Mouse (Mus musculus): Measurements from ENCODE around the gene Ap1b1. TPM values are rescaled to one million over a fixed set of nuclear protein-coding genes. Genes with fewer than 3 reads are reported as not detected.

The Ap1b1 gene
- polyA plus RNA-seq, 1 experiment from 2014 or later, result 77.1 TPM

GRCm38 (mm10) chr11:5009354-5010074 lies 22.9 kb downstream of the Ap1b1 start:
- DNase-seq (peak; percentile 64), ATAC-seq (ENCODE audit: low read depth) (peak; percentile 93)
- Histone ChIP-seq H3K27me3 (no peaks in the 10 kb centered on the region), H3K4me1 (replicated peaks) (peaks cover 77% of the 10 kb centered on the region), H3K27ac (peak overlapping the region; percentile 96), H3K9ac (peak overlapping the region; percentile 70), H3K36me3 (peaks cover 38% of the 10 kb centered on the region), H3K4me2 (peak overlapping the region; percentile 67), H3K4me3 (replicated peaks) (peak overlapping the region; percentile 56), H3K9me3 (replicated peaks) (no peaks in the 10 kb centered on the region)
- WGBS (ENCODE audit: insufficient replicate concordance), result 25% methylated on average over 3 of the region's 3 CpGs

DNA sequence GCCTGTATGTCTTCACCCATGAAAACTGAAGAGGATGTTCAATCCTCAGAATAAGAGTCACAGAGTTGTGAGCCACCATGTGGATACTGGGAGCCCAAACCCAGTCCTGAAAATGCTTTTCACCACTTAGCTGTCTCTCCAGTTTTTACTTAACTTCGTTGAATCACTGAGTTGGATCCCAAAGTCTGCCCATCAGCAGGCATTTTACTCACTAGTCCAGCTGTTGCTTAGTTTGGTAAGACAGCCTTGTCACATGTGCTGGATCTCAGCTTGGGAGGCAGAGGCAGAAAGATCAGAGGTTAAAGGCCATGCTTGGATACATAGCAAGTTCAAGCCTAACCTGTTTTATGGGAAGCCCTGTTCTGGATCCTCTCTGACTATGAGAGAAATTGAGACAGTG lies 23.6 kb downstream of the Ap1b1 start:
- H3K9me3 ChIP-seq (replicated peaks), result no peaks in the 10 kb centered on the region
- peak overlapping the region; percentile 96 for H3K27ac ChIP-seq
- peaks cover 45% of the 10 kb centered on the region for H3K36me3 ChIP-seq
- no peak for DNase-seq
- peak overlapping the region; percentile 67 for H3K4me2 ChIP-seq
- H3K4me1 ChIP-seq (replicated peaks), result peaks cover 70% of the 10 kb centered on the region
- WGBS (ENCODE audit: insufficient replicate concordance), result 46% methylated on average over 1 of the region's 1 CpGs
- no peaks in the 10 kb centered on the region for H3K27me3 ChIP-seq
- peak overlapping the region; percentile 70 for H3K9ac ChIP-seq
- ATAC-seq (ENCODE audit: low read depth), result no peak
- peak overlapping the region; percentile 56 for H3K4me3 ChIP-seq (replicated peaks)

- Histone ChIP-seq H3K4me2 (peak overlapping the region; percentile 34), H3K9ac (0 out of 2 replicates have a peak overlapping the region, but pooled peaks have one; percentile 31), H3K27me3 (no peaks in the 10 kb centered on the region), H3K4me1 (replicated peaks) (peaks cover 57% of the 10 kb centered on the region), H3K9me3 (replicated peaks) (no peaks in the 10 kb centered on the region), H3K4me3 (replicated peaks) (no peak overlapping the region), H3K36me3 (peaks cover 52% of the 10 kb centered on the region), H3K27ac (peak overlapping the region; percentile 74)
- ATAC-seq (ENCODE audit: low read depth) (no peak), DNase-seq (no peak)
- WGBS (ENCODE audit: insufficient replicate concordance), result 63% methylated on average over 1 of the region's 1 CpGs
Measured at GRCm38 (mm10) chr11:5011480-5011879, 24.9 kb downstream of the Ap1b1 start.

GRCm38 (mm10) chr11:5012213-5012715 lies 25.6 kb downstream of the Ap1b1 start:
- no peak overlapping the region for H3K4me3 ChIP-seq (replicated peaks)
- DNase-seq, result no peak
- peak overlapping the region; percentile 74 for H3K27ac ChIP-seq
- H3K36me3 ChIP-seq, result peaks cover 60% of the 10 kb centered on the region
- H3K9me3 ChIP-seq (replicated peaks), result no peaks in the 10 kb centered on the region
- ATAC-seq (ENCODE audit: low read depth), result no peak
- no peak overlapping the region for H3K9ac ChIP-seq
- peak overlapping the region; percentile 8; the same call in 1 of the 2 replicates for H3K4me2 ChIP-seq
- peaks cover 50% of the 10 kb centered on the region for H3K4me1 ChIP-seq (replicated peaks)
- H3K27me3 ChIP-seq, result no peaks in the 10 kb centered on the region
- 63% methylated on average over 5 of the region's 5 CpGs for WGBS (ENCODE audit: insufficient replicate concordance)

GRCm38 (mm10) chr11:5015720-5016119 lies 29.1 kb downstream of the Ap1b1 start:
- H3K36me3 ChIP-seq, result peaks cover 95% of the 10 kb centered on the region
- H3K4me1 ChIP-seq (replicated peaks), result peaks cover 16% of the 10 kb centered on the region
- WGBS (ENCODE audit: insufficient replicate concordance), result 60% methylated on average over 2 of the region's 2 CpGs
- no peak overlapping the region for H3K4me3 ChIP-seq (replicated peaks)
- DNase-seq (no peak), ATAC-seq (ENCODE audit: low read depth) (peak; percentile 45; the same call in 1 of the 2 replicates)
- H3K9ac ChIP-seq, result no peak overlapping the region
- no peaks in the 10 kb centered on the region for H3K9me3 ChIP-seq (replicated peaks)
- H3K4me2 ChIP-seq, result no peak overlapping the region
- no peaks in the 10 kb centered on the region for H3K27me3 ChIP-seq
- no peak overlapping the region for H3K27ac ChIP-seq

DNA sequence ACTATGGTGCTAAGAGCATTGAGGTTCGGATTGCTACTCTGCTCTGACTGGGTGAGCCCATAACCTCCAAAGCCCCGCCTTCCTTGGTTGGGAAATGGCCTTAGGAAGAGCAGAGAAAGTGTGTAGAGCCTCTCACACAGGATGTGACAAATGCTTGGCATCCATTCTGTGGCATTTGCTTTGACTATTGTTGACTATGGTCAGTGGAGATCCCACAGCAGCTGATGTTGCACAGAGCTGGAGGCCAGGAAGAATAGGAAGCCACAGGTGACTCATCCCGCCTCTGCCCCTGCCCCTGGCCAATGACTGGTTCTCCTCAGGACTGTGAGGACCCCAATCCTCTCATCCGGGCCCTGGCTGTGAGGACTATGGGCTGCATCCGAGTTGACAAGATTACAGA lies 29.7 kb downstream of the Ap1b1 start:
- Histone ChIP-seq H3K36me3 (peaks cover 95% of the 10 kb centered on the region), H3K4me2 (no peak overlapping the region), H3K9ac (no peak overlapping the region), H3K4me1 (replicated peaks) (peaks cover 13% of the 10 kb centered on the region), H3K9me3 (replicated peaks) (no peaks in the 10 kb centered on the region), H3K27me3 (no peaks in the 10 kb centered on the region), H3K4me3 (replicated peaks) (no peak overlapping the region), H3K27ac (no peak overlapping the region)
- DNase-seq, result no peak
- WGBS (ENCODE audit: insufficient replicate concordance), result 84% methylated on average over 5 of the region's 5 CpGs
- no peak for ATAC-seq (ENCODE audit: low read depth)

DNA sequence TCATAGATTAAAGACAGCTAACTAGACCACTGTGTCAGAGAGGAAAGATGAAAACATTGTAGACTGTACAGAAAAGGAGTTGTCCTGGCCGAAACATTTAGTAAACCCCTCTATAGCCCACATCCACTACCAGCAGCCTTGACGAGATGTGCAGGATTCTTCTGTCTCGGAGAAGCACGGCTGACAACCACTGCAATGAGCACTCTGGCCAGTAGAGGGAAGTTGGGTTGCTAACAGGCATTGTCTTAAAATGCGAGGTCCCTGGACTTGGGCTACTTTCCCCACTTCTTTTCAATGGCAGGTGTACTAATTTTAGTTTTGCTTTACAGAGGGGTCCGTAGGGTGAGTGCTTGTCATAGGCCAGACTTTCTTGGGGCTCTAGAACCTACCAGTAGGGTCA lies 30.9 kb downstream of the Ap1b1 start:
- Histone ChIP-seq H3K9ac (no peak overlapping the region), H3K9me3 (replicated peaks) (no peaks in the 10 kb centered on the region), H3K27me3 (no peaks in the 10 kb centered on the region), H3K27ac (no peak overlapping the region), H3K4me3 (replicated peaks) (no peak overlapping the region), H3K4me1 (replicated peaks) (peaks cover under 1% of the 10 kb centered on the region; the same call in 1 of the 2 replicates), H3K4me2 (no peak overlapping the region), H3K36me3 (peaks cover 91% of the 10 kb centered on the region)
- ATAC-seq (ENCODE audit: low read depth), result no peak
- DNase-seq, result no peak
- whole genome bisulfite sequencing (ENCODE audit: insufficient replicate concordance), result 69% methylated on average over 6 of the region's 6 CpGs

DNA sequence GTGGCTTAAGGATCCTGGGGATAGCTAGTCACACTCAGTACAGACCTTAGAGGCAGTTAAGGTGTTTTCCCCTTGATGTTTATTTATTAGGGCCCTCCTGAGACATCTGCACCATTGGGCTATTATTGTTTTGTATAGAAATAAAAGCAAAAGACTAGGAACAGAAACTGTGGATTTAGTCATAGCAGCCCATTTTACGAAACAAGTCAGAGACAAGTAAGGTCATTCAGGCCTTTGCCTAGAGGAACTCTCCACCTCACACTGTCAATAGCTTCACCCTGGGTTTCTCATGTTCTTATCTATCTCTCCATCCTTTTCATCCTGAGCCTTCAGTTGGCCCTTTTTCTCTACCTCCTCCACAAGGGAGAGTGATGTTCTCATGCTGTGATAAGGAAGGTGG lies 38.5 kb downstream of the Ap1b1 start:
- no peak overlapping the region for H3K4me3 ChIP-seq (replicated peaks)
- no peaks in the 10 kb centered on the region for H3K4me1 ChIP-seq (replicated peaks)
- H3K27ac ChIP-seq, result no peak overlapping the region
- no peaks in the 10 kb centered on the region for H3K27me3 ChIP-seq
- H3K9ac ChIP-seq, result no peak overlapping the region
- WGBS (ENCODE audit: insufficient replicate concordance), result 96% methylated on average over 1 of the region's 1 CpGs
- peaks cover 92% of the 10 kb centered on the region for H3K36me3 ChIP-seq
- no peak overlapping the region for H3K4me2 ChIP-seq
- H3K9me3 ChIP-seq (replicated peaks), result no peaks in the 10 kb centered on the region
- no peak for DNase-seq
- no peak for ATAC-seq (ENCODE audit: low read depth)

DNA sequence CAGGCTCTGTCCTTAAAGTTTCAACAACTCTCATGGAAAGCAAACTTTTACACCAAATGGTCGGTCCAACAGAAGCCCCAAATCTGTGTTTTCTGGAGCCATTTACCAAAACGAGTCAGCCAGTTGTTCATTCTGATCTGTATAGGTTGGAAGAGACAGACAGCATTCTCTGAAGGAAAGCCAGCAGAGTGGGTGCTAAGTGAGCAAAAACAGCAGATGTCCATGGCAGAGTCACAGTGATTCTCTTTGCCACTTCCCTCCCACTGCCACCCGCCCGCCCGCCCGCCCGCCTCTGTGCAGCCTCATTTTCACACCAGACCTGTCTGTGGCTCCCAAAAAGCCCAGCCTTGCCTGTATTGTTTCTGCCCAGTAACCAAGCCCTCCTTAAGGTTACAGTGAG lies 41.6 kb downstream of the Ap1b1 start:
- Histone ChIP-seq H3K9me3 (replicated peaks) (no peaks in the 10 kb centered on the region), H3K36me3 (peaks cover 100% of the 10 kb centered on the region), H3K9ac (no peak overlapping the region), H3K4me1 (replicated peaks) (no peaks in the 10 kb centered on the region), H3K4me3 (replicated peaks) (no peak overlapping the region), H3K27me3 (no peaks in the 10 kb centered on the region), H3K4me2 (no peak overlapping the region), H3K27ac (no peak overlapping the region)
- DNase-seq (no peak), ATAC-seq (ENCODE audit: low read depth) (no peak)
- WGBS (ENCODE audit: insufficient replicate concordance), result 85% methylated on average over 7 of the region's 7 CpGs

GRCm38 (mm10) chr11:5032706-5033105 lies 46.1 kb downstream of the Ap1b1 start:
- H3K36me3 ChIP-seq, result peaks cover 100% of the 10 kb centered on the region
- ATAC-seq (ENCODE audit: low read depth) (no peak), DNase-seq (no peak)

DNA sequence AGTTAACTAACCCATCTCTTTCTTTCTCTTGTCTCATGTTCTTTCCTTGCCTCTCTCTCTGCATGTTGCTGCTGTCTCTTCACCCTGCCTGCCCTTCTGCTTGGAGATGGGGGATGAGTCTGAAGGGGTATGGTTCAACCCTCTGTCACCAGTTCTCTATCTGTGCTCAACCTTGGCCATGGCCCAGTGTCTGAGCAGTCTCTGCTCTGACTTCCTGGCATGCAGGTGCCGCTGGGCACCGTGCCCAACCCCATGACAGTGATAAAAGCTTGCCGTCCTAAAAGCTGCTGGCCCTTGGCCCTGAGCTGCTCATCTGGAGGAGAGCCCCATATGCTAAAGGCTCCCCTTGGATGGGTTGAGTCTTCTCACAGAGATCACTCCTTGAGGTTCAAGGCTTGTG lies 46.5 kb downstream of the Ap1b1 start:
- WGBS (ENCODE audit: insufficient replicate concordance), result 81% methylated on average over 3 of the region's 3 CpGs

More at GRCm38 (mm10) chr11:5032706-5033105, 46.1 kb downstream of the Ap1b1 start:
- H3K9me3 ChIP-seq (replicated peaks), result no peaks in the 10 kb centered on the region
- no peak overlapping the region for H3K27ac ChIP-seq
- H3K4me1 ChIP-seq (replicated peaks), result no peaks in the 10 kb centered on the region
- H3K27me3 ChIP-seq, result no peaks in the 10 kb centered on the region
- H3K4me3 ChIP-seq (replicated peaks), result no peak overlapping the region
- WGBS (ENCODE audit: insufficient replicate concordance), result 90% methylated on average over 10 of the region's 10 CpGs
- no peak overlapping the region for H3K9ac ChIP-seq
- no peak overlapping the region for H3K4me2 ChIP-seq

DNA sequence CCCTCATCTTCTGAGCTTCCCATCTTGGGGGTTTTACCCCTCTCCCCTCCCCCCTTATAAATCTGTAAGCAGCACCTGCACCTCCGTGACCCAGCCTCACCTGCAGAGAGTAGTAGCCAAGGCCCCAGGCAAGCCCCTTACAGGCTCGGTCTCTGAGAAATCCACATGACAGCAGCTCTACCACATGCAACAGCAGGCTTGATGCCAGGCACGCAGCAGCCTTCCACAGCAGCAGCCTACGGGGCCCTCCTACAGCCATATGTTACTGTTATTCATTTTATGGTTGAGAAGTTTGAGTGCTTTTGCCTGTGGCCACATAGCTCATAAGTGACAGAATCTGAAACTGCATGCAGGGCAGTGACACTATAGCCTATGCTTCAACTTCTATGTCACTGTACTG lies 48.8 kb downstream of the Ap1b1 start:
- DNase-seq (no peak), ATAC-seq (ENCODE audit: low read depth) (no peak)
- Histone ChIP-seq H3K4me3 (replicated peaks) (no peak overlapping the region), H3K27me3 (no peaks in the 10 kb centered on the region), H3K9ac (no peak overlapping the region), H3K4me1 (replicated peaks) (no peaks in the 10 kb centered on the region), H3K36me3 (peaks cover 100% of the 10 kb centered on the region), H3K9me3 (replicated peaks) (no peaks in the 10 kb centered on the region), H3K4me2 (no peak overlapping the region), H3K27ac (no peak overlapping the region)
- WGBS (ENCODE audit: insufficient replicate concordance), result 81% methylated on average over 4 of the region's 4 CpGs

More for the DNA sequence above, 46.5 kb downstream of the Ap1b1 start:
- Histone ChIP-seq H3K27ac (no peak overlapping the region), H3K4me2 (no peak overlapping the region), H3K9me3 (replicated peaks) (no peaks in the 10 kb centered on the region), H3K4me3 (replicated peaks) (no peak overlapping the region), H3K9ac (no peak overlapping the region), H3K27me3 (no peaks in the 10 kb centered on the region), H3K36me3 (peaks cover 100% of the 10 kb centered on the region), H3K4me1 (replicated peaks) (no peaks in the 10 kb centered on the region)
- DNase-seq (no peak), ATAC-seq (ENCODE audit: low read depth) (no peak)

Data from liver, embryonic 13.5 days (tissue).